Mouse (Mus musculus) layer of hippocampus, postnatal 25 days (tissue): ENCODE measurements at regions not wholly inside any gene's neighbourhood (a gene's known extent, or its start where the extent isn't known, plus 50 kb on each side); places are given as distances from the start of the nearest gene placed in this dataset.
"Not testable (repeated sequence)": the region's sequence is repeated elsewhere in the genome, so short reads cannot be mapped to it uniquely, and the experiment has no call there.

Source experiments
- DNase-seq, 2 experiments: peaks; one replicate each; pipeline ENCODE4 v3.0.0; 2022; ENCODE audit warnings: mixed read lengths in 2 of 2, low spot score in 1 of 2; ENCODE audit errors: extremely low spot score in 1 of 2

GRCm38 (mm10) chr7:73611866-73612751, 70.5 kb upstream of the Chd2 start:
- no peak for DNase-seq

DNA sequence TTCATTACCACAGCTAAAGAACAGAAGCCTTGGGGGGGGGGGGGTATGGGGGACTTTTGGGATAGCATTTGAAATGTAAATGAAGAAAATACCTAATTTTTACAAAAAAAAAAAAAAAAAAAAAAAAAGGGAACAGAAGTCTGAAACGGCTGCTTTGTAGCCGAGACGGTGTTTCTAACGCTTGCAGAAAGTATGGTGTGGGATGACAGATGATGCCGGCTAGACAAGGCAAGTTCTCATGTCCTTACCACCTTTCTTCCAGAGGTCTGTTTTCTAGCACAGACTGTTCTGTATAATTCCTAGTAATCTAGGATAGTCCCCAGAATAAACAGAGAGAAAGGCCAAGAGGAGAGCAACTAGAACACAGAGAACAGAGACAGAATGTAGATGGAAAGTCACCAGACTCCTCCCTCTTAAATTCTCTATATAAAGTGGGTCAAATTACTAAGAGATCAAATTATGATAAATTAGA, 67.2 kb upstream of the Chd2 start:
- DNase-seq: no peak

GRCm38 (mm10) chr7:73608070-73608803, 66.6 kb upstream of the Chd2 start:
- DNase-seq: no peak

DNA sequence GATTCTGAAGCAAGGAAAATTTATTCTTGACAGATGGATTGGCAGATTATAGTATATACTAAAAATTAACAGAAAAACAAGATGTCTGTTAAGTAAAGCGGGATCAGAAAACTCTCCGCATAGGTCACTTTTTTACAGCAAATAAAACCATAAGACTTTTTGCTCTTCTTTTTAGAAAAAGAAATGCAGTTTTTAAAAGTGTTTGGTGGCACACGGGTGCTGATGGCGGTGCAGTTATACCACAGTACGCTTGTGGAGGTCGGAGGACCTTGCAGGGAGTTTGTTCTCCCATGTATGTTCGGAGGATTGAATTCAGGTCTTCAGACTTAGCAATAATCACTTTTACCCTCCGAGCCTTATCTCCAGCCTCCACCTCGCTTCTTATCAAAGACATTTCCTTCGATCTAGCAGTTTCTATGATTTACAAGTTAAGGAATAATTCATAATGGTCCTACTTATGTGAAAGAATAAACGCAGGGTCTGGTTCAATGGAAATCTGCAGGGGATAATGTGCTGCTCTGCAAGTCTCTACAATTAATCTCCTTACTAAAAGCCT, 65.9 kb upstream of the Chd2 start:
- no peak for DNase-seq

GRCm38 (mm10) chr7:73606677-73607449, 65.2 kb upstream of the Chd2 start:
- peak; percentile 86 to 89 for DNase-seq

GRCm38 (mm10) chr7:73604597-73604996, 63.0 kb upstream of the Chd2 start:
- DNase-seq: no peak

- no peak for DNase-seq
These were observed 61.4 kb upstream of the Chd2 start for GRCm38 (mm10) chr7:73602815-73603551.

DNA sequence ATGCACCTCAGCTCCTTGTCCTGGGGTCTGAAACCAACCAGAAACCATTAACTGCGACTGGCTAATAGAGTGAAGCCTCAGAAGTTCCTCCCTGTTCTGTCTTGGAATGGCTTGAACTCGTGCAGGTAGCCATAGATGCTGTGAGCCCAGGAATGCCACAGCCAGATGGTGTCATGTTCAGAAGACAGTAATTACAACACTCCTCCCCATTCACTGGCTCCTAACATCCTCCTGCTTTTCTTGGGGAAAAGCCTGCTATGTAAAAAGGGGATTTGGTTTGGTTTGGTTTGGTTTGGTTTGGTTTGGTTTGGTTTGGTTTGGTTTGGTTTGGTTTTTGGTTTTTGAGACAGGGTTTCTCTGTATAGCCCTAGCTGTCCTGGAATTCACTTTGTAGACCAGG, 59.7 kb upstream of the Chd2 start:
- DNase-seq: no peak

DNA sequence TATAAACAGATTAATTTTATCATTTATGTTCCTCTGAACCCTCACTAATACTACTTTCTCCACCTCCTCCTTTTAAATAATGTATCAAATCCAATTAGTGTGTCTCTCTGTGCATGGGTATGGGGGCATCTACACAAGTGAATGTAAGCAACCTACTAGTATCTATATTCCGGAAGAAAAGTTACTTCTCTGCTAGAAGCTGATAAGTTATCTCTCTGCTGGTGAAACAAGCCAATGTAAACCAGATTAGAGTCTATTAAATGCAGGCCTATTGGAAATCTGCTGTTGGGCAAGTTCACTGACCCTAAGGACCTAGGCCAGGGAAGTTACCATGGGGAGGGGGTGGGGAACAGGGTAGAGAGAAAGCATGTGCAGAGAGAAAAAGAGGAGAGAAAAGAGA, 59.1 kb upstream of the Chd2 start:
- DNase-seq: no peak

GRCm38 (mm10) chr7:73600003-73600385, 58.4 kb upstream of the Chd2 start:
- DNase-seq: not testable (repeated sequence)

DNA sequence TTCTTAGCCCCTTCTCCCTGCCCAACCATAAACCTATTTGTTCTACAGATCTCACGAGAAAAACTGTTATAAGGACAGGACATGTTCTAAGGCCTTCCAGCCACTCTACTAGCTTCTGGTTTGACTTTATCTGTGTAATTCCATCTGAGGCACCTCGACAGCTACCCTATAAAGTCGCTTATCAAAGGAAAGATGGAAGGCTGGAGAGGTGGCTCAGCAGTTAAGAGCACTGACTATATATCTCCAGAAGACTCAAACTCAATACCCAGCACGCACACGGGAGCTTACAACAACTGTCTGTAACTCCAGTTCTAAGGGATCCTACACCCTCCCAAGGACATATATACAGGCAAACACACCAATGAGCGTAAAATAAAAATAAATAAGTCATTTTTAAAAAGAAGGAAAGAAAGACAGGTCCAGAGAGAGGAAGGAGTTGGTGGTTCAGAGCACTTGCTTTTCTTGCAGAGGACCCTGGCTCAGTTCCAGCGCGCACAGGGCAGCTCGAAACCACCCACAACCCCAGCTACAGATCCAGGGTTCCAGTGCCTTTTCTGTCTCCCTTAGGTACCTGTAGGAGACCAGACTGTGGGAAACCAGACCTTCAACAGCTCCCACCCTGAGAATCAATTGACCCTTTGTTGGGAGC, 57.8 kb upstream of the Chd2 start:
- no peak for DNase-seq

GRCm38 (mm10) chr7:73597968-73598367, 56.3 kb upstream of the Chd2 start:
- no peak for DNase-seq

DNA sequence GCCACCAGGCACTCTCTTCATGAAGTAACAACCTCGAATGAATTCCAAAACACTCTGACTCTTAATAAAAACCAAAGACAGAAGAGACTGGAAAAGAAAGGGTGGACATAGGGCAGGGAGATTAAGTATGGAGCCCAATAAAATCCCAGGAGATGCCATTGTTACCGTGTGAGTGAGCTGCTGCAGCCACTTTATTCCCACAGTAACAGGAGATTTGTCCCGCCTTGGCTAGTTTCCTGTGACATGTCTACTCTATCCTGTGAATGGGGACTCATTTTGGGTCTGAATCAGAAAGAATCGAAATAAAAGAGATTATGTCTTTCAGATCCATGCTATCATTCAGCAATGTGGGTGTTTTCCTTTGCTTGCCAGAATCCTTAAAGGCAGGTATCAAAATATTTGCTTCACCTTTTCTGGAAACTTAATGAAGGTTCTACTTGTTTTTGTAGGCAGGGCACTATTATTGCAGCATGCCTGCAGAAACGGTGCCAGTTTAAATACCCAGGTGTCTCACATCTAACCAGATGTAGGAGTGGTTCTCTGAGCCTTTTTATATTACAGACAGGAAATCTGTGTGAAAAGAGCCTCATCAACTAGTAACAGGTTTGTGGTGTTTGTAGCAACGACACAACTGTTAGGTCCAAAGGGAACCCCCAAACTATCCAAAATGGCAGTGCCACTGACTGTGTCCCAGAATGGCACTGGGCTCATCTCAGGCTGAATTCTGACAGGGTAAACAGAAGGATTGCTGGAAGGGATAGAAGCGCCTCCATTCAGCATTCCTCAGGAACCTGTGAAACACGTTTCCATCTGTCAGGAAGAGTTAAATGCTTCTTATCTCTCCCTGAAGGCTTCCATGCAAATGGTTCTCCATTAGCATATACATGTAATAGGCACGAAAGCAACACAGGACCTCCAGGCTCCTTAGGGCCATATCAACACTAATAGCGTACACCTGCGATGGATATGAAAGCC, 55.5 kb upstream of the Chd2 start:
- no peak for DNase-seq

- no peak for DNase-seq
These were observed 54.8 kb upstream of the Chd2 start for GRCm38 (mm10) chr7:73596415-73596814.

DNA sequence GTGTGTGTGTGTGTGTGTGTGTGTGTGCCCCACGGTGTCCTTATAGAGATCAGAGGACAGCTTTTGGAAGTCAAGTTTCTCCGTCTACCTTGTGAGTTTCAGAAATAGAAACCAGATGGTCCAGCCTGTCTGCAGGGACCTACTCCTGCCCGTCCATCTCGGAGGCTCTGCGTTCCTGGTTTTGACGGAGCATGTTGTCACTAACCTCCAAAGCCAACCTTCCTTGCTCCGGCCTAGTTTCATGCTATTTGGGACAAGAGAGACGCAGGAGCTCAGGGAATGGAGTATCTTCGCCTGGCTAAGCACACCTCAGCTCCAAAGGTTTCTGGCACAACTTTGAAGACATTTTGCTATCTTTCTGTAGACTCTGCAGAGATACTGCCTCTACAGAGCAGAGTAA, 54.2 kb upstream of the Chd2 start:
- no peak for DNase-seq

GRCm38 (mm10) chr7:73595140-73595825, 53.7 kb upstream of the Chd2 start:
- DNase-seq: peak; percentile 47 to 58

- DNase-seq: no peak
These were observed 53.0 kb upstream of the Chd2 start for GRCm38 (mm10) chr7:73594492-73595139.
